Mouse (Mus musculus) embryonic facial prominence, embryonic 14.5 days (tissue): ENCODE data around the gene Ccdc58. TPM values are rescaled to one million over a fixed set of nuclear protein-coding genes. Genes with fewer than 3 reads are reported as not detected.
"Not testable (repeated sequence)": the region's sequence is repeated elsewhere in the genome, so short reads cannot be mapped to it uniquely, and the experiment has no call there.

Source experiments
- ATAC-seq: fragments of 200-750 bp; cut with Nextera tagmentation; 2 replicates; pipeline ENCODE4 v1.8.0; 2017; ENCODE audit warnings: low read depth, moderate number of reproducible peaks, moderate TSS enrichment
- DNase-seq: peaks from one replicate; pipeline ENCODE4 v3.0.0-alpha.2; 2015; ENCODE audit warnings: low spot score
- H3K27ac ChIP-seq: fragments of 300-500 bp; sonication (generic); replicated peaks from 2 replicates; pipeline ENCODE4 v1.5.1; 2014; ENCODE audit warnings: low read depth, mild to moderate bottlenecking, low read length, moderate library complexity
- H3K27me3 ChIP-seq: fragments of 300-500 bp; sonication (generic); replicated peaks from 2 replicates; pipeline ENCODE4 v1.6.1; 2014; ENCODE audit warnings: low read length; ENCODE audit not compliant: control insufficient read depth, insufficient read depth
- H3K36me3 ChIP-seq: fragments of 300-500 bp; sonication (generic); 2 replicates; pipeline ENCODE4 v1.6.1; 2014; ENCODE audit warnings: low read length, mixed read lengths; ENCODE audit not compliant: control insufficient read depth, insufficient read depth
- H3K4me1 ChIP-seq: fragments of 300-500 bp; sonication (generic); 2 replicates; pipeline ENCODE4 v1.6.1; 2014; ENCODE audit warnings: antibody characterized with exemption, low read length; ENCODE audit not compliant: control insufficient read depth, insufficient read depth
- H3K4me2 ChIP-seq: fragments of 300-500 bp; sonication (generic); 2 replicates; pipeline ENCODE4 v1.6.1; 2014; ENCODE audit warnings: low read depth, mild to moderate bottlenecking, low read length, moderate library complexity, mixed read lengths
- H3K4me3 ChIP-seq: fragments of 300-500 bp; sonication (generic); 2 replicates; pipeline ENCODE4 v1.5.1; 2014; ENCODE audit warnings: low read depth, mild to moderate bottlenecking, low read length
- H3K9ac ChIP-seq: fragments of 300-500 bp; sonication (generic); 2 replicates; pipeline ENCODE4 v1.6.1; 2014; ENCODE audit warnings: low read depth, mild to moderate bottlenecking, low read length, moderate library complexity, mixed read lengths
- H3K9me3 ChIP-seq: fragments of 300-500 bp; sonication (generic); 2 replicates; pipeline ENCODE4 v1.6.1; 2016; ENCODE audit warnings: low read length; ENCODE audit not compliant: control insufficient read depth
- WGBS: fragments of 180-500 bp; shearing (Covaris S2); extraction: QIAGEN DNeasy Blood & Tissue Kit; methylation state at CpG from one replicate; pipeline ENCODE4 v1.1.7; 2014; 5-methylcytosine and 5-hydroxymethylcytosine counted together
- polyA plus RNA-seq: library from polyadenylated mRNA; unstranded; fragments of >200 nt; fragmentation: Nextera tagmentation; extraction: Ambion mirVana; gene quantifications from 2 replicates; pipeline ENCODE4 v1.2.1, GENCODE M21; 2014

The Ccdc58 gene
- polyA plus RNA-seq, 1 experiment from 2014 or later, result 68.9 TPM

GRCm38 (mm10) chr16:36090785-36091509 is 19.5 kb downstream of the Ccdc58 start:
- no peak overlapping the region for H3K4me2 ChIP-seq
- no peaks in the 10 kb centered on the region for H3K4me1 ChIP-seq
- no peak overlapping the region for H3K27ac ChIP-seq
- WGBS, result 86% methylated on average over 11 of the region's 11 CpGs
- no peaks in the 10 kb centered on the region for H3K9me3 ChIP-seq
- DNase-seq, result no peak
- ATAC-seq, result no peak
- H3K36me3 ChIP-seq, result peaks cover 46% of the 10 kb centered on the region
- no peak overlapping the region for H3K9ac ChIP-seq
- no peaks in the 10 kb centered on the region for H3K27me3 ChIP-seq
- no peak overlapping the region for H3K4me3 ChIP-seq

- ATAC-seq (no peak), DNase-seq (peak; percentile 50)
- Histone ChIP-seq H3K9ac (no peak overlapping the region), H3K4me1 (no peaks in the 10 kb centered on the region), H3K4me3 (no peak overlapping the region), H3K36me3 (peaks cover 24% of the 10 kb centered on the region), H3K9me3 (no peaks in the 10 kb centered on the region), H3K4me2 (no peak overlapping the region), H3K27ac (no peak overlapping the region), H3K27me3 (no peaks in the 10 kb centered on the region)
- 65% methylated on average over 3 of the region's 3 CpGs for WGBS
Measured at GRCm38 (mm10) chr16:36094079-36094478, 22.6 kb downstream of the Ccdc58 start.

DNA sequence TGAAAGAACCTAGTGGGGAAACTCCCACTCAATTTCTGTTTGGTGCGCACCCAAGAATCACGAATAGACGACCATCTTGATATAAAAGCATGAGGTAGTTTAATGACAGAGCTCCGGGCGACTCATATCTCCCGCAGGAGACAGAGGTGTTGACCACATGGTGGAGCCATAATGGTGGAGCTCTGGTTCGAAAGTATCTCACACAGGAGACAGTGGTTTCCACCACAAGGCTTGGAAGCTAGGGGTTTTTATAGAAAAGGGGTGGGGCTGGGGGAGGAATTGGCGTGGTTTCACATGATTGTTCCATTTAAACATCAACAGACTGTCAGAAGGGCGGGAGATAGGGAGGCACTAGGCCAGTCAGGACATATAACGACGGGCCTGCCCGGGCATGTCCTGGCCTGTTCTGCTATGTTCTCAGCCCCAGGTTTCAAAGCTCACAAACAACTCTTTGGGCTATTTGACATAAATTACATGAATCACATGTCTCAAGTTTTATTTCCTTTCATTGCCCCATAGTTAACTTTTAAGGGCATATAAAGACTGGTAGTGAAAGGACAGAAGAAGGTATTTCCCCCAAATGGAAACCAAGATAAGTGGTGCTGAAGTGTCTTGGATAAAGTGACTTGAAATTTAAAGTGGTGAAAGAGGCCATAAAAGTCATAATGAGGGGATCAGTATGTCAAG is 26.5 kb downstream of the Ccdc58 start:
- H3K4me3 ChIP-seq, H3K27me3 ChIP-seq, DNase-seq, H3K27ac ChIP-seq, H3K9ac ChIP-seq, H3K4me1 ChIP-seq, H3K36me3 ChIP-seq, H3K4me2 ChIP-seq, ATAC-seq: not testable (repeated sequence)
- WGBS, result 92% methylated on average over 12 of the region's 12 CpGs
- peaks cover 12% of the 10 kb centered on the region; the same call in 1 of the 2 replicates for H3K9me3 ChIP-seq

GRCm38 (mm10) chr16:36101526-36101925 is 30.0 kb downstream of the Ccdc58 start:
- H3K27me3 ChIP-seq, result no peaks in the 10 kb centered on the region
- DNase-seq (no peak), ATAC-seq (no peak)
- H3K36me3 ChIP-seq, result no peaks in the 10 kb centered on the region
- no peak overlapping the region for H3K4me2 ChIP-seq
- peaks cover 12% of the 10 kb centered on the region; the same call in 1 of the 2 replicates for H3K9me3 ChIP-seq
- 75% methylated on average over 1 of the region's 1 CpGs for WGBS
- H3K4me3 ChIP-seq, result no peak overlapping the region
- no peak overlapping the region for H3K27ac ChIP-seq
- no peak overlapping the region for H3K9ac ChIP-seq
- H3K4me1 ChIP-seq, result no peaks in the 10 kb centered on the region

- H3K4me2 ChIP-seq, result no peak overlapping the region
- H3K27ac ChIP-seq, result no peak overlapping the region
- DNase-seq, result no peak
- no peak for ATAC-seq
- WGBS, result 83% methylated on average over 1 of the region's 1 CpGs
- no peaks in the 10 kb centered on the region for H3K4me1 ChIP-seq
- H3K4me3 ChIP-seq, result no peak overlapping the region
- no peak overlapping the region for H3K9ac ChIP-seq
- no peaks in the 10 kb centered on the region for H3K27me3 ChIP-seq
- peaks cover 12% of the 10 kb centered on the region; the same call in 1 of the 2 replicates for H3K9me3 ChIP-seq
- H3K36me3 ChIP-seq, result no peaks in the 10 kb centered on the region
Measured at GRCm38 (mm10) chr16:36102211-36102610, 30.7 kb downstream of the Ccdc58 start.

DNA sequence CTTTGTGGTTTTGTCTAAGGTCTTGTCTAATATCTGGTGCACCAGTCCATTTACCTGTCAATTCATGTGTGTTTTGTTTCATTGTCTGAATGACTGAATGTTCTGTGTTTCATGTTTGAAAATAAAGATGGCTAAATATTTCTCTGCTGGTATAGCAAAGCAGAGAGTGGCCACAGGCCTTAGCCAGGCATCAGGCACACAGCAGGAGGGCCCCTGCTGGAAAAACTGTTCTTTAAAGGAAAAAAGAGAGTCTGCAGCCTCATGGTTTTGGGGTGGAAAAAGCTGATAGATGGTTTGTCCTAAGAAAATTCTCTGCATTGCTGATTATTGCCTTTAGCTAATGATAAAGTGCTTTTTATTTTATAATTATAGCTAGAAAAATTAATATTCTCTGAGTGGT is 40.0 kb downstream of the Ccdc58 start:
- not testable (repeated sequence) for H3K36me3 ChIP-seq, H3K27me3 ChIP-seq, H3K4me1 ChIP-seq, H3K4me2 ChIP-seq, ATAC-seq, DNase-seq, H3K4me3 ChIP-seq, H3K9me3 ChIP-seq, H3K9ac ChIP-seq, H3K27ac ChIP-seq

DNA sequence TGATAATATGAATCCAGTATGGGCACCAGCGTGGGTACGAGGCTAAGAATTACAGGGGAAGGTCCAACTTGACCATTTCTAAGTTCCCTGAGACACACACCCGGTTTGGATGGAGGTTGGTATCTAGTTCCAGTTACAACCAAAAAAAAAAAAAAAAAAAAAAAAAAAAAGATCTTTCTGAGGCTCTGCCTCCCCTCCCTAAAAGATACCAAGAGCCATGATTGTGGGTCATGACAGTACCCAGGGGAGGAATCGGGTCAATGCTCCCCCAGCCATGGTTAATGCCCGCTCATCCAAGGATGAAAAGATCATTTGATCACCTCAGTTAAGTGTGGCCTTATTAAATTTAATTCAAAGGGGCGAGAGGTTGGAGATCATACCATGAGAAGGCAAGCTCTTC is 44.3 kb downstream of the Ccdc58 start:
- not testable (repeated sequence) for H3K4me1 ChIP-seq, ATAC-seq, H3K36me3 ChIP-seq, H3K27ac ChIP-seq, H3K27me3 ChIP-seq, H3K4me3 ChIP-seq, H3K4me2 ChIP-seq, H3K9ac ChIP-seq, H3K9me3 ChIP-seq, DNase-seq
- WGBS, result 94% methylated on average over 6 of the region's 6 CpGs

DNA sequence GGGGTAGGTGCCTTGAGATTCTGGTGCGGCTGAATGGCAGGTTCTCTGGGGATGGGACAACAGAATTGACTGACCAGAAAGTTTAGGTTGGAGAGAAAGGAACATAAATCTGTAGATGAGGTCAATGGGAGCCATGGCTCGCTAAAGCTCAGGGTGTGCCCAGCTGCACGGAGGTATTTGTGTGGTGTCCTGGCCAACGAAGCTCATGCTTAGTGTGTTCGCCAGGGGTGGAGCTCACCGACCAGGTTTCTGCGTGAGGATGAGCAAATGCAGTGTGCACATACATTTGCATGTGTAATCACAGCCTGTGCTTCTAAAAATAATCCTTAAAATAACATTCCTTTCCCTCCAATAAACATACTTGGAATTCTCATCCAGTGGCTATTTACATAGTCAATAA is 56.6 kb downstream of the Ccdc58 start:
- Histone ChIP-seq H3K36me3 (no peaks in the 10 kb centered on the region), H3K27ac (no peak overlapping the region), H3K4me1 (no peaks in the 10 kb centered on the region), H3K4me2 (no peak overlapping the region), H3K9me3 (no peaks in the 10 kb centered on the region), H3K9ac (no peak overlapping the region), H3K27me3 (no peaks in the 10 kb centered on the region), H3K4me3 (no peak overlapping the region)
- 79% methylated on average over 7 of the region's 7 CpGs for WGBS
- no peak for ATAC-seq
- DNase-seq, result no peak

- Histone ChIP-seq H3K4me3 (no peak within 1 kb of the TSS), H3K4me2 (no peak within 1 kb of the TSS), H3K27ac (no peak within 1 kb of the TSS), H3K27me3 (no peaks in the 10 kb centered on the region), H3K36me3 (no peaks in the 10 kb centered on the region), H3K9me3 (no peaks in the 10 kb centered on the region), H3K9ac (no peak within 1 kb of the TSS), H3K4me1 (no peaks in the 10 kb centered on the region)
- 71% methylated on average over 1 of the region's 1 CpGs for WGBS
- DNase-seq (no peak), ATAC-seq (no peak)
Measured at GRCm38 (mm10) chr16:36131141-36131540, 59.7 kb downstream of the Ccdc58 start, which contains the start of gene Csta1. Gene Csta1, minus strand, starts transcription at chr16:36131241.
